Mouse (Mus musculus) thymus, postnatal 25 days (tissue): ENCODE results near the gene Ust.

Experiments
- DNase-seq: peaks from one replicate; pipeline ENCODE4 v3.0.0; 2022

The Ust gene

GRCm38 (mm10) chr10:8427671-8428364 lies 90.8 kb downstream of the Ust start:
- DNase-seq = no peak

DNA sequence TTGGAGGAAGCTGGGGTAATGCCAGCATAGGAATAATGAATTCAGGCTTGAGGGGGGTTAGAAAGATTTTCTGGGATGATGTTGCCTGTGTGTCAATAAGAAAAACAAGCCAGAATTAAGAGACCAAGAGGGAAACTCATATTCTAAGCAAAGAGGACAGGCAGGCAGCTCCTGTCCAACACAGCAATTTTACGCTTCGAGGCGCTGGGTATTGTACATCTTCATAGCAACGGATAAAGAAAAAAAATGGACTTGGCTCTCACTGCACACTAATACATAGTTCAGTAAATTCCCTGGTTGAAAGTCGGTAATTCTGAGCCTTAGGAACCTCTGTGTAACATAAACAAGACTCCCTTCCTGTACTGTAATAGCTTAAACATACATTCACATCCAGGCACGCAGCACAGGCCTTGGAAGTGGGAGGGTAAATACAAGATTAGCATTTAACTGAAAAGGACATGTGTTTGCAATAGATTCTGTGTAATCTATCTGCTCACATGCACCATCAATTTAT lies 99.1 kb downstream of the Ust start:
- no peak for DNase-seq

- DNase-seq = no peak
These were observed 103.2 kb downstream of the Ust start for GRCm38 (mm10) chr10:8415474-8415873.

GRCm38 (mm10) chr10:8415036-8415435 lies 103.6 kb downstream of the Ust start:
- DNase-seq = no peak

DNA sequence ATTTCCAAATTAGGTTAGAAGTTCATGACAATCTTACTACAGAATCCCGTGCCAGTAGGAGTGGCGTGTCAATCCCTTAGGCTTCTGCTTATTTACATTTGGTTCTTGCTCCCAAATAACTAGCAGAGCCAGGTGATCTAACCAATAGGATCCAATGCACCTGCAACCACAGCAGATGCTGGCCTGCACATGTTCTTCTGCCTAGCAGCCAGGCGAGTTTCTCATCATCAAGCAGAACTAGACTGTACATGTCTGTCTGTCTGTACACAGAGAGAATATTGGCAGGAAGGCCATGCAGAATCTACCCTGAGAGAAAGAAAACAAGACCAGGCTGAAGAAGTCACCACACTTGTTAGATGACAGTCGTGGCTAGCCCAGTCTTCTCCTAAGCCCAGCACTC lies 113.5 kb downstream of the Ust start:
- no peak for DNase-seq

DNA sequence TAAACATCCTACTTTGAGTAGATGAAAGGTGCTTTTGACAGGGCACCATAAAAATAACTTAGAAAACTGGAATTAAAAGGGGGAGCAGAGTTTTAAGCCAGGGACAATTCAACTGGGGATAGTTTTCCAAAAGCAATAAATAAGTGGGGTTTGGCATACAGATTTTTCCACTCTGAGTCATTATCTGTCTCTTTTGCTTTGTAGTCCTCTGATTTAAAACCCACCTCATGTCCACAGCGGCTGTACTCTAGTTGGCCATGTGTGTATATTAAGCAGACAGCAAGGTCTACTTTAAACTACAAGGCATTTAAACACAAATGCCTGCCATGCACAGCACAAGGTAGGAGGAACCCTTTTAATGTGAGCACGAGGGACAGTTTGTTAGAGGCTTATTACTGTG lies 126.4 kb downstream of the Ust start:
- DNase-seq = no peak

- no peak for DNase-seq
These were observed 127.3 kb downstream of the Ust start for GRCm38 (mm10) chr10:8391264-8391748.

- no peak for DNase-seq
These were observed 130.4 kb downstream of the Ust start for GRCm38 (mm10) chr10:8388239-8388638.

- peak; percentile 9 for DNase-seq
These were observed 148.6 kb downstream of the Ust start for GRCm38 (mm10) chr10:8369894-8370500.

DNA sequence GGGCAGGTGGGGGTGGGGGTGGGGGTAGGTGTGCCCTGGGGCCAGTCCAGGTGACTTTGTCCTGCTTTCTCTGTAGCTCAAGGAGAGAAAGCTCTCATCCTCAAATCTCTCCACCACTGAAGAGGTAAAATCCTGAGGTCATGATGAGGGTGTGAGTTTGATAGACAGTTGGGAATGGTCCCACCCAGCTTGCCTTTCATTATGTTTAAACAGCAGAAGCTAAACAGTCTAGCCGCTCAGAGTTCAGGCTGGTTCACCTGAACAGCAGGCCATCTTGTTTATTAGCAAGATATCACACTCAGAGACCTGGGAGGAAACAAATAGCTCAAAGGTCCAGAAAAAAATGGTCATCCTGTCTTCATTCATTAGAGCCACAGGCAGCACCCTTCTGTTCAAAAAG lies 152.8 kb downstream of the Ust start:
- DNase-seq = no peak

GRCm38 (mm10) chr10:8364182-8364581 lies 154.4 kb downstream of the Ust start:
- no peak for DNase-seq

GRCm38 (mm10) chr10:8363281-8363680 lies 155.3 kb downstream of the Ust start:
- DNase-seq = no peak

GRCm38 (mm10) chr10:8358286-8359045 lies 160.2 kb downstream of the Ust start:
- no peak for DNase-seq

GRCm38 (mm10) chr10:8353534-8353933 lies 165.1 kb downstream of the Ust start:
- no peak for DNase-seq

DNA sequence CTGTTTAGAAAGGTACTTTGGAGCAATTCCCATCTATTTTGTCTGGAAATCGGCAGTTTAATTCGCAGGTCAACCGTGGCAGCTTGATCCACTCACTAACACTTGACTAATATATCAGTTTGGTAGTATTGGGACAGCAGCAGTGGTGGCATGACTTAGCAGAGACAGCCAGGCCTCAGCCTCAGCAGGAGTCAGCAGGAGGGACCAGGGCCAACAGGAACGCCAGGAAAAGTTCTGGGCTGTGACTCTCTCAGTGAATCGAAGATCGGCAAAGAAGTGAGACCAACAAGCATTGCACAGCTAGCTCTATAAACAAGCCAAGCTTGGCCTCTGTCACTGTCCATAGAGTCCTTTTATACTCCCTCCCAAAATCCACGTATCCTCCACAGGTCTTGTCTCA lies 168.0 kb downstream of the Ust start:
- DNase-seq = no peak

GRCm38 (mm10) chr10:8347497-8347896 lies 171.1 kb downstream of the Ust start:
- no peak for DNase-seq

DNA sequence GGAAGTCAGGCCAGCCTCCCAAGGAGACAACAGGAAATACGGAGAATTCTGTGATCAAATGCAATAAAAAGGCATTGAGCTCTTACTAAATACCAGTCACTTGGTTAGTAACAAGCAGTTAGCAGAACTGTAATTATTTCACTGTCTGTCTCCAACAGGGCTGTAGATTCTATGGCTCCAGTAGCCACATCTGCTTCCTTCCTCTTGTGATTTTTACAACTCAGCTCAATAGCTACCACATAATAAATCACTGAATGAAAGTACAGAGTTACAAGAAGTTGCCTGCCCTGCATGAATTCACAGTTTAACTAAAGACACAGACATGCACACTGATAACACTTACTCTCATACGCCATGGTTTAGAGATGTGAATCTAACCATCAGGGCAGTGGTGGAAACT lies 176.1 kb downstream of the Ust start:
- no peak for DNase-seq

DNA sequence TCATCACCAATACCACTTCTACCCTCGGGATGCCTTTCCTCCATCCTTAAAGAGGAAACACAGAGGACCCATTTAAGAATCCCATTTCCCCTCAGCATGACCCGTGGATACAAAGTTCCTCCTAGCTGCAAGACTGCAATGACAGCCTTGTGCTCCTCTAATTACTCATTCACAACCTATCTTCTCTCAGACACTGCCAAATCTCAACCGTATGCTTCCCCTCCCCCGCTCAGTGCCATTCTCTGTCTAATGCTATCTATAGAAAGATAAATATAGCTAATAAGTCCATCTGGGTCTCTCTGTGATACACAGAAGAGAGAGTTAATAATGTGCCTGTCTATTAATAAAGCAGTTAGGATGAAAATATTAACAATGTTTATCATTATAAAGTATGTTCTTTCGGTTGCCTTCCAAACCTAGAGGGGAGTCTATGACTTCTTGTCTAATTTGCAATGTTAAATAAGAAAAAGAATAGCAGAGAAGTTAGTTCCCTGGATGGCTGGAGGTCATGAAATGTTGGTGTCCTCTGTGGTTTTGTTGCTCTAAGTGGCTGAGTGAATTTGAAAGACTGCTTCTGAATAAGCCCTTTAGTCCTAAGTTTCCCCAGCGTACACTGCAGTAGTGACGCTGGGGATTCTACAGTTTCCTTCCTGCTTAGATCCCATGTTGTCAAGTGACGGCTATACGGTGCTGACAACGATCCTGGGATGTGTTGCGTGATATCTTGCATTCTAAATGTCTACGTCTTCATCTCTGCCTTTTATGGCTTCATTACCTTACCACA lies 178.8 kb downstream of the Ust start:
- DNase-seq = no peak

DNA sequence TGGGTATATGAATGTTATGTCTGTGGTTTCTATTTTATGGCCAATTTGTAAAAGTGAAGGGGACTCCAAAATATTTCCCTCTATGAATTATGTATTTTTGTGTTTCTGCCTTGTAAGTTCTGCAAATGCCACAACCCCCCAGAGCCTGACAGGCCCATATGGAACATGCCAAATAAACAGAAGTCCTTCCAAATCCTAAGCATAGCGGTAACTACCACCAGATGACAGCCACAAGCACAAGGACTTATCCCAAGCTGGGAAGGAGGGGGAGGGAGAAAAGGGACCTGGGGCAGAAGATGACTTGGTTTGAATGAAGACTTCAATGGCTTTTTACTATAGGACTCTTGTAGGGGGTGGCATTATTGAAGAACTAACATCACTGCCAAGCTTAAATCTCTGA lies 182.0 kb downstream of the Ust start:
- no peak for DNase-seq

DNA sequence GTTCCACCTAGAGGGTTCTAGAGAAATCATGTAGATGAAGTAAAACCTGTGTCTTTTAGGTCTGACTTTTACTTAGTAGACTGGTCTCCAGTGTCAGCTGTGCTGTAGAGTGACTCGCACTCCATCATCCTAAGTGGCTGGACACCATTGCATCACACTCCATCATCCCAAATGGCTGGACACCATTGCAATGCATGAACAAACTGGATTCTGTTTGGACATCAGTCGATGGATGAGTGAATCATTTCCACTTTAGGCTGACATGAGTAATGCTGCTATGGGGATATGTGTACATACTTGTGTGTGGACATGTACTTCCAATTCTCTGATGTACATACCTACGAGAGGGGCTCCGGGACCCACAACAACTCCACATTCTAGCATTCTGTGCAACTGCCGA lies 187.7 kb downstream of the Ust start:
- DNase-seq = no peak

- DNase-seq = no peak
These were observed 188.6 kb downstream of the Ust start for GRCm38 (mm10) chr10:8330006-8330405.

- DNase-seq = peak; percentile 65
These were observed 195.3 kb downstream of the Ust start for GRCm38 (mm10) chr10:8323304-8323765.

- DNase-seq = no peak
These were observed 197.9 kb downstream of the Ust start for GRCm38 (mm10) chr10:8320771-8321170.
